Mouse (Mus musculus) gastrocnemius, postnatal 10 days (tissue): Measurements from ENCODE around the gene Tgds. TPM values are rescaled to one million over a fixed set of nuclear protein-coding genes. Genes with fewer than 3 reads are reported as not detected.

Experiments used
- total RNA-seq, 2 experiments: library from RNA; stranded (reverse); gene quantifications; 2 replicates each; pipeline ENCODE4 v1.2.3; 2021

The Tgds gene
- total RNA-seq, 2 experiments from 2014 or later: 9.7 to 12.6 TPM

Other genes with a start within 250 kb of the Tgds start
- gene Dct, start 80.5 kb downstream of the Tgds start, total RNA-seq: 1 to 10 TPM; 1.3 to 2.0 TPM
- 10 to 100 TPM; 33.2 TPM for gene Gpr180, start 4.4 kb upstream of the Tgds start, total RNA-seq
- gene Sox21, start 104.3 kb upstream of the Tgds start, total RNA-seq: not detected
- not detected for gene Gm9376, start 134.2 kb upstream of the Tgds start, total RNA-seq